In genomic region chr11:74546165-74546564, GRCm38 (mm10) we compare ENCODE assay signal across 8 mouse cellular contexts.
DNase-seq lines count a peak whose midpoint lies in the region; ATAC-seq and TF ChIP-seq lines count a peak whose summit lies in the region.

No protein-coding gene starts in this region.

- 0 out of 2 replicates have a peak, but pooled peaks have one; percentile 47 for ATAC-seq in frontal cortex, adult (ENCODE audit: low TSS enrichment)

- H3K4me1 ChIP-seq in lung, adult 2 months (ENCODE audit: control insufficient read depth, insufficient read depth, low read length): peaks cover 4% of the 10 kb centered on the region

- no peak for DNase-seq in frontal cortex, postnatal 25 days (ENCODE audit: low spot score in 2 of 2)
- DNase-seq in right cerebral cortex, postnatal 10 days (ENCODE audit: low spot score in 2 of 2): peak; percentile 74 to 77
- no peak for DNase-seq in right cerebral cortex, adult 18-20 months
- peak; percentile 75 for DNase-seq in cerebellum, adult 9-10 months
- peak; percentile 68 for DNase-seq in induced T-regulatory cell, adult 2 months (ENCODE audit: low read depth)
- no peak for DNase-seq in lung, adult 2 months
- DNase-seq in thymus, postnatal 36 days: peak; percentile 37 to 43

- H3K4me3 ChIP-seq in lung, adult 2 months (replicated peaks; ENCODE audit: extremely low read depth, low read depth, low read length): no peak overlapping the region

- no peak for TF ChIP-seq POLR2A in lung, adult 2 months (IDR thresholded peaks at IDR 0.05; ENCODE audit: borderline replicate concordance, extremely low read depth, low read depth, low read length)

- TF ChIP-seq CTCF in lung, adult 2 months (IDR thresholded peaks at IDR 0.05; ENCODE audit: insufficient read depth, low read length): peak; percentile 39

- WGBS in lung, adult 2 months: 37% methylated on average over 4 of the region's 4 CpGs

Comparison
In these comparisons a context has a peak if more than half of its experiments do, and no peak if none do; other contexts are left out.
1. DNase-seq: peak in right cerebral cortex, postnatal 10 days (2 of 2), cerebellum, adult 9-10 months (single experiment), induced T-regulatory cell, adult 2 months (single experiment) and thymus, postnatal 36 days (2 of 2); none in frontal cortex, postnatal 25 days (0 of 2), right cerebral cortex, adult 18-20 months (single experiment) and lung, adult 2 months (single experiment).